In genomic region chr8:64829391-64829790, GRCm38 (mm10) we compare ENCODE assay signal across 15 mouse cellular contexts. TPM values are rescaled to one million over a fixed set of nuclear protein-coding genes. Genes with fewer than 3 reads are reported as not detected.
DNase-seq lines count a peak whose midpoint lies in the region; ATAC-seq and TF ChIP-seq lines count a peak whose summit lies in the region.
"Had no signal": no experiment of that assay in that cellular context is flagged by ENCODE, and none has a peak within 500 bp of the region (broad histone marks: within the 10 kb centered on the region; RNA-seq: fewer than 3 reads in every experiment).

No protein-coding gene starts in this region.

- H3K4me2 ChIP-seq in liver, postnatal 0 days (ENCODE audit: low read depth, low read length): no peak overlapping the region
- H3K4me2 ChIP-seq in liver, embryonic 11.5 days: no peak overlapping the region
- no peak overlapping the region for H3K4me2 ChIP-seq in stomach, postnatal 0 days (replicated peaks; ENCODE audit: low read depth)
- H3K4me2 ChIP-seq: embryonic facial prominence, embryonic 13.5 days; hindbrain, embryonic 12.5 days; liver, embryonic 13.5 days had no signal

- ATAC-seq in liver, postnatal 0 days: peak; percentile 58
- ATAC-seq in liver, embryonic 11.5 days (replicated peaks; ENCODE audit: low FRiP score): no peak
- no peak for ATAC-seq in stomach, postnatal 0 days (ENCODE audit: low FRiP score, low TSS enrichment)
- ATAC-seq: intestine, postnatal 0 days had no signal

- DNase-seq in liver, postnatal 0 days: peak; percentile 54
- DNase-seq in liver, embryonic 11.5 days (ENCODE audit: low spot score): no peak
- peak; percentile 46 for DNase-seq in ZHBTc4 (ENCODE audit: low read depth, low spot score)
- DNase-seq in lung, postnatal 14 days: peak; percentile 46
- DNase-seq in stomach, postnatal 0 days (ENCODE audit: low spot score): no peak
- no peak for DNase-seq in urinary bladder, adult 18-20 months (ENCODE audit: low spot score in 2 of 2)
- DNase-seq in cerebellum, postnatal 25 days: no peak
- DNase-seq: cerebellum, adult 11 months; kidney, postnatal 14 days; left cerebral cortex, postnatal 4 days; liver, embryonic 13.5 days; right cerebral cortex, postnatal 14 days had no signal

- peak; percentile 30 for TF ChIP-seq CTCF in liver, postnatal 0 days (IDR thresholded peaks at IDR 0.05; ENCODE audit: low read depth)
- peak; percentile 30 for TF ChIP-seq CTCF in stomach, postnatal 0 days (IDR thresholded peaks at IDR 0.05; ENCODE audit: low read depth)

- H3K9ac ChIP-seq in liver, postnatal 0 days (replicated peaks): no peak overlapping the region
- no peak overlapping the region for H3K9ac ChIP-seq in liver, embryonic 11.5 days (ENCODE audit: low read depth, low read length)
- H3K9ac ChIP-seq in stomach, postnatal 0 days (ENCODE audit: low read length): no peak overlapping the region
- H3K9ac ChIP-seq: embryonic facial prominence, embryonic 13.5 days; hindbrain, embryonic 12.5 days; liver, embryonic 13.5 days had no signal

- H3K27me3 ChIP-seq in liver, postnatal 0 days (ENCODE audit: insufficient read depth, low read length): no peaks in the 10 kb centered on the region
- no peaks in the 10 kb centered on the region for H3K27me3 ChIP-seq in liver, embryonic 11.5 days (replicated peaks; ENCODE audit: control insufficient read depth, insufficient read depth, low read length)
- no peaks in the 10 kb centered on the region for H3K27me3 ChIP-seq in stomach, postnatal 0 days (ENCODE audit: control insufficient read depth, insufficient read depth, low read length)
- H3K27me3 ChIP-seq: embryonic facial prominence, embryonic 13.5 days; hindbrain, embryonic 12.5 days; liver, embryonic 13.5 days had no signal

- no peak for TF ChIP-seq EP300 in liver, postnatal 0 days (IDR thresholded peaks at IDR 0.05; ENCODE audit: low read depth)
- no peak for TF ChIP-seq EP300 in stomach, postnatal 0 days (optimal IDR thresholded peaks at IDR 0.05)

- peaks cover 4% of the 10 kb centered on the region; the same call in 1 of the 2 replicates for H3K36me3 ChIP-seq in liver, postnatal 0 days (replicated peaks; ENCODE audit: insufficient read depth, low read length)
- H3K36me3 ChIP-seq in liver, embryonic 11.5 days (ENCODE audit: control insufficient read depth, insufficient read depth, low read length): no peaks in the 10 kb centered on the region
- peaks cover 4% of the 10 kb centered on the region; the same call in 1 of the 2 replicates for H3K36me3 ChIP-seq in stomach, postnatal 0 days (ENCODE audit: control insufficient read depth, insufficient read depth, low read length)

- 0 out of 2 replicates have a peak overlapping the region, but pooled peaks have one; percentile 7 for H3K27ac ChIP-seq in liver, postnatal 0 days (ENCODE audit: low read depth)
- H3K27ac ChIP-seq in liver, embryonic 11.5 days (ENCODE audit: low read depth, low read length): no peak overlapping the region
- H3K27ac ChIP-seq in stomach, postnatal 0 days (replicated peaks): no peak overlapping the region
- H3K27ac ChIP-seq: embryonic facial prominence, embryonic 13.5 days; hindbrain, embryonic 12.5 days; liver, embryonic 13.5 days had no signal

- WGBS in liver, postnatal 0 days (ENCODE audit: insufficient replicate concordance): 69% methylated on average over 9 of the region's 9 CpGs
- 93% methylated on average over 9 of the region's 9 CpGs for WGBS in liver, embryonic 11.5 days
- 95% methylated on average over 9 of the region's 9 CpGs for WGBS in stomach, postnatal 0 days

- no peaks in the 10 kb centered on the region for H3K9me3 ChIP-seq in liver, postnatal 0 days (ENCODE audit: low read length)
- H3K9me3 ChIP-seq in liver, embryonic 11.5 days (ENCODE audit: control insufficient read depth, low read length): no peaks in the 10 kb centered on the region
- no peaks in the 10 kb centered on the region for H3K9me3 ChIP-seq in stomach, postnatal 0 days (ENCODE audit: control insufficient read depth, low read length)
- H3K9me3 ChIP-seq: embryonic facial prominence, embryonic 13.5 days; hindbrain, embryonic 12.5 days; liver, embryonic 13.5 days had no signal

- H3K4me1 ChIP-seq in liver, postnatal 0 days (ENCODE audit: insufficient read depth): no peaks in the 10 kb centered on the region
- no peaks in the 10 kb centered on the region for H3K4me1 ChIP-seq in liver, embryonic 11.5 days (replicated peaks; ENCODE audit: control insufficient read depth, insufficient read depth, low read length)
- no peaks in the 10 kb centered on the region for H3K4me1 ChIP-seq in stomach, postnatal 0 days (replicated peaks; ENCODE audit: control insufficient read depth, insufficient read depth)

- no peak overlapping the region for H3K4me3 ChIP-seq in liver, postnatal 0 days (ENCODE audit: low read depth, low read length)
- no peak overlapping the region for H3K4me3 ChIP-seq in liver, embryonic 11.5 days (ENCODE audit: low read depth, low read length)
- H3K4me3 ChIP-seq in stomach, postnatal 0 days (ENCODE audit: low read depth, low read length): no peak overlapping the region
- H3K4me3 ChIP-seq: embryonic facial prominence, embryonic 13.5 days; hindbrain, embryonic 12.5 days; liver, embryonic 13.5 days had no signal

RNA-seq across cellular contexts. Expression of gene Klhl2, which starts 20.4 kb away (rescaled TPM):
- polyA plus RNA-seq in liver, postnatal 0 days (2015; fragmentation: Nextera tagmentation; extraction: Ambion mirVana): 6.2 and 6.7 TPM in 2 replicates
- polyA plus RNA-seq in liver, embryonic 11.5 days (2014; fragmentation: Nextera tagmentation; extraction: Ambion mirVana): 9.7 and 10.1 TPM in 2 replicates
- polyA plus RNA-seq in stomach, postnatal 0 days (2015; fragmentation: Nextera tagmentation; extraction: Ambion mirVana): 13.4 and 14.0 TPM in 2 replicates

Comparison
In these comparisons a context has a peak if more than half of its experiments do, and no peak if none do; other contexts are left out.
1. DNase-seq: peak in liver, postnatal 0 days (single experiment), ZHBTc4 (single experiment) and lung, postnatal 14 days (single experiment); none in liver, embryonic 11.5 days (single experiment), stomach, postnatal 0 days (single experiment), urinary bladder, adult 18-20 months (0 of 2) and cerebellum, postnatal 25 days (0 of 2).